Mouse (Mus musculus) embryo, embryonic 10 days (tissue): ENCODE data around the gene Dcxr.
"Not testable (repeated sequence)": the region's sequence is repeated elsewhere in the genome, so short reads cannot be mapped to it uniquely, and the experiment has no call there.

Experiments
- DNase-seq: peaks from one replicate; pipeline ENCODE4 v3.0.0-alpha.2; 2015; ENCODE audit warnings: low spot score

Dcxr gene

DNA sequence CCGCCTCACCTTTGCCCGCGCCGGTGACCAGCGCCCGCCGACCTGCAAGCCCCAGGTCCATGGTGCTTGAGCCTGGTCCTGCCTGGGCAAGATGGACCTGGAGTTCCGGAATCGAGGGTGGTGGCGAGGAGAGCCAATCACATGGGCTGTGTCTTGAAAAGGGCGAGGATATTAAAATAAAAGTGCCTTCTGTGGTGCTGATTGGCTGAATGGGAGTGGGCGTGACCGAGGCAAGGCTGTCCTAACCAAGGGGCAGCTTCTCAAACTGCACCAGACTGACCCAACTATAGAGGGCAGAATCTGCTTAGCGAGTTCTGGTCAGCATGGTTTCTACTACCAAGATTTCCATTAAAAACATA, at the start of gene Dcxr:
Gene Dcxr (minus strand): TSS at position 113 of the 359 bp plus-strand sequence.
- DNase-seq: peak; percentile 96

DNA sequence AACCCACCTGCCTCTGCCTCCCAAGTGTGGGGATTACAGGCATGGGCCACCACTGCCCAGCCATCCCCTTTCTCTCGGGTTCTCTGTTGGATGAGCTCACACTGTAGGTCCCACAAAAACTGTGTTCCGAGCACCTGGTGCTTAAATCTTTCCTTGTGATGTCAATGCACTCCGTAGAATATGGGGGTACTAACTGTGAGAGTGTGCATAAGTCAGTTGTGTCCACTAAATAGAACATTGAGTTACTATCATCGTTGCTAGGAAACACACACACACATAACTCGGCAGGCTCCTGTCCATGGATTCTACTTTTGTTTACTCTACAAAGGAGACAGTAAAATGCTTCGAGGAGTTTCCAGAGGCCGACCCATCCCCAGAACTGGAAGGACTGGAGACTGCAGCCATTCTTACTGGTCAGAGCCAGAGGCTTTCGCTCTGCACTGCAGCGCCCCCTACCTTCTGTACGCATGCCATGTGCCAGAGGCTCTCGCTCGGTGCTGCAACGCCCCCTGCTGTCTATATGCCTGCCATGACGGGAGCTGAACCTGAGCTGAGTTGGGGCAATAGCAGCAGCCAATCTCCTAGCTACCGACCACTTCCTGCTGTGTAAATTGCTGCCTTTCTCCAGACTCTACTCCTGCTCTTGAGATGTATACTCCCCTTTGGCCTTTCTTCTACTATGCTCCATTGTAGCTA, 48.8 kb upstream of the Dcxr start:
- peak; percentile 96 for DNase-seq

DNA sequence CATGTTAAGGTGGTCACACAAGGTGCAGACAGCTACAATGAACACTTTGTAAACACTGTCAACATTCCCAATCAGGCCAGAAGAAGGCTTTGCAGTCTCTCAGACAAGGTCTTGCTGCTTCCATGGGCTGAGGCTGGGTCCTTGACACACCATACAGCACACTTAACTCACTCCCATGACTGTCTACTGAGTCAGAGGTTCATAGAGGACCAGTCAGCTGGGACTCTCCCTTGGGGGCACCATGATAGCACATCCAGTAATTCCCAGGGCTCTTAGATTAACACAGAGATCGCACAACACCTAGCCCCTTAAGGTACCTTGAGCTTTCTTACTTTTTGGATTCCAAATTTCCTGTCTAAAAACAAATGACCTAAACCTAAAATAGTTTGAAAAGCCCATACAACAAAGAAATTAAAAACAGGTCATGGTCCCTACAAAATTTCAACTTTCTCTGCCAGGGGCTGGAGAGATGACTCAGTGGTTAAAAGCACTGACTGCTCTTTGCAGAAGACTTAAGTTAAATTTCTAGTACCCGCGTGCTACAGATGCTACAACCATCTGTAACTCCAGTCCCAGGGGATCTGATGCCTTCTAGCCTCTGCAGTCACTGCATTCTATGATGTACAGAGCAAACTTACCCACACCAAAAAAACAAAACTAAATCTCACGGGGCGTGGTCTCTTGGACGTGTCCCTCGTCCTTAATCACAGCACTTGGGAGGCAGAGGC, 46.5 kb upstream of the Dcxr start:
- DNase-seq: no peak

DNA sequence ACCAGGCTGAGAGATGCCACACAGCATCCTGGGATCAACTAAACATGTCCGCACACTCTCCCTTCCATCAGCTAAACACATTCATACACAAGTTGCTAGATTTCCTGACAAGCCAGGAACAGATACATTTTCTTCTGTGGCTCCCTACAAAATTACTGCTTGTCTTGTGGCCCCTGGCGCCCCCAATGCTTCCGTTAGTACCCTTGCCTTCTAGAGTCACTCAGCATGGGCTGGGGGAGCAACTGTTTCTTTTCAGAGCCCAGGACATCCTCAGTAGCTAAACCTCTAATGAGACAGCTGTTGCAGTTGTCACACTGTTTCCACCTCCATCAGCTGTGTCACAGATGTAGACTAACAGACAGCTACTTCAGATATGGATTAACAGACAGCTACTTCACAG, 45.7 kb upstream of the Dcxr start:
- no peak for DNase-seq

DNA sequence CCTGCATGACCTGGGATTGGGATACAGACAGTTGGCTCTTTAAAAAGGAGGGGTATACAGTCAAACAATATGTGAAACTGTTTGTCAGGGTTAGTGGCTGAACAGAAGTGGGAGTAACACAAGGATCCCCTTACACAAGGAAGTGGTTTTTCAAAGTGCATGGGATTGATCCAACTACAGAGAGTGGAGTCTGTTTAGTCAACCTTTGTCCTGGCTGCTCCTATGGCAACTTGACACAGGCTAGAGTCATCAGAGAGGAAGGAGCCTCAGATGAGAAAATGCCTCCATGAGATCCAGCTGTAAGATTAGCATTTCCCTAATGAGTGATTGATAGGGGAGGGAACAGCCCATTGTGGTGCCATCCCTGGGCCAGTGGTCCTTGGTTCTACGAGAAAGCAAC, 41.1 kb upstream of the Dcxr start:
- DNase-seq: no peak

DNA sequence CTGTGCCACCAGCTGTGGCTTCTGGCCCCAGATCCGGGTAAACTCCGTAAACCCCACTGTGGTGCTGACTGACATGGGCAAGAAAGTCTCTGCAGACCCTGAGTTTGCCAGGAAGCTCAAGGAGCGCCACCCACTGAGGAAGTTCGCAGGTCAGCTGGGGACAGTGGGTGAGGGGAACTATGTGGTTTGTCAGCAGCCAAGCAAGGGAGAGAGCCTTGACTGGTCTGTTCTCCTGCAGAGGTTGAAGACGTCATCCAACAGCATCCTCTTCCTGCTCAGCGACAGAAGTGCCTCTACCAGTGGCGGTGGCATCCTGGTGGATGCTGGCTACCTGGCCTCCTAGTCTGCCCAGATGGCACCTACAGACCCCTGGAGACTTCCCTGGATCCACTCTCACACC, 39.9 kb upstream of the Dcxr start:
- not testable (repeated sequence) for DNase-seq

DNA sequence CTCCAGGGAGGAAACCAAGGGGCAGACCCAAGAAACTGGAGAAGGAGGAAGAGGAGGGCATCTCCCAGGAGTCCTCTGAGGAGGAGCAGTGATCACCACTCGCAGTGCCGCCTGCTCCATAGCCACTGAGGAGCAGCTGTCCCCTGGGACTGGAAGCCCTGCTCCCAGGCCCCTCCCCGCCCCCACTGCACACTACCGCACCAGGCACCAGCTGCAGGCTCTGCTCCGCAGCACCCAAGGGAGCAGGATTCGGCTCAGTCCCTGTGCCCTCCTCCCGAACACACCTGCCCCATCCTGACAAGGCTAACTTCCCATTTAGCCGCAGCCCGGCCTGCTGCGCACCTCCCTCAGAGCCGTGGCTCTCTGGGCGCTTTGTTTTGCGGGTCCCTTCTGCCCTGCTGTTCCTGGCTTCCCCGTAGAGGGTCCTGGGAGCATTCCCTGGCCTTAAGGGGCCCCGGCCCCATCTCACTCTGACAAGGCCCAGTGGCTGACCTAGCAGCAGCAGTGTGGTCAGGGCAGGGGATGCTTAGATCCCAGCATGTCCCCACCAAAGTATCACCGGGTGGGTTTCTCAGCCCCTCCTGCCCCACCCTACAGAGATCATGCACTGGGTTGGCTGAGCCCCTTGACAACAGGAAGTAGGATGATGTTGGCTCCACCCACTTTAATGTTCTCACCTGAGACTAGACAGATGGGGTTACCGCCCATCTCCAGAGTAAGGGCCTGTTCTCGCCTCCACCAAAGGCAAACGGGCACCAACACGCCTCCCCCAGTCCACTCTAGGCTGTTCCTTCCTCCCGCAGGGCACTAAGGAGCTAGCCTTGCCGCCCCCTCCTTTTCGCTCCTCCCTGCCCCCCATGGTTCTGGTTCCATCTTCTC, 36.3 kb upstream of the Dcxr start:
- DNase-seq: not testable (repeated sequence)

DNA sequence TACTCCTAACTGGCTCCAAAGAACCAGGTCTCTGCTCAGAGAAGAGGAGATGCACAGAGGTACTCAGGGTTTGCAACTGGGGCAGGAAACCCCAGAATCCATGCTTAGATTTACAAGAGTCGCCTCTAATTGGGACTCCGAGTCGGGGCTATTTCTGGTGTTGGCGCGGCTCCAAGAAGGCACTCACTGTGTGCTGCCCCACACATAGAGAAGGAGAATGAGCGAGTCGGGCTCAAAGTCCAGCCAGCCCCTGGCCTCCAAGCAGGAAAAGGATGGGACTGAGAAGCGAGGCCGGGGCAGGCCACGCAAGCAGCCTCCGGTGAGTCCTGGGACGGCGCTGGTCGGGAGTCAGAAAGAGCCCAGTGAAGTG, 35.6 kb upstream of the Dcxr start, which contains the start of gene Hmga1b:
Gene Hmga1b (plus strand): TSS at position 123 of the 370 bp plus-strand sequence.
- DNase-seq: not testable (repeated sequence)

DNA sequence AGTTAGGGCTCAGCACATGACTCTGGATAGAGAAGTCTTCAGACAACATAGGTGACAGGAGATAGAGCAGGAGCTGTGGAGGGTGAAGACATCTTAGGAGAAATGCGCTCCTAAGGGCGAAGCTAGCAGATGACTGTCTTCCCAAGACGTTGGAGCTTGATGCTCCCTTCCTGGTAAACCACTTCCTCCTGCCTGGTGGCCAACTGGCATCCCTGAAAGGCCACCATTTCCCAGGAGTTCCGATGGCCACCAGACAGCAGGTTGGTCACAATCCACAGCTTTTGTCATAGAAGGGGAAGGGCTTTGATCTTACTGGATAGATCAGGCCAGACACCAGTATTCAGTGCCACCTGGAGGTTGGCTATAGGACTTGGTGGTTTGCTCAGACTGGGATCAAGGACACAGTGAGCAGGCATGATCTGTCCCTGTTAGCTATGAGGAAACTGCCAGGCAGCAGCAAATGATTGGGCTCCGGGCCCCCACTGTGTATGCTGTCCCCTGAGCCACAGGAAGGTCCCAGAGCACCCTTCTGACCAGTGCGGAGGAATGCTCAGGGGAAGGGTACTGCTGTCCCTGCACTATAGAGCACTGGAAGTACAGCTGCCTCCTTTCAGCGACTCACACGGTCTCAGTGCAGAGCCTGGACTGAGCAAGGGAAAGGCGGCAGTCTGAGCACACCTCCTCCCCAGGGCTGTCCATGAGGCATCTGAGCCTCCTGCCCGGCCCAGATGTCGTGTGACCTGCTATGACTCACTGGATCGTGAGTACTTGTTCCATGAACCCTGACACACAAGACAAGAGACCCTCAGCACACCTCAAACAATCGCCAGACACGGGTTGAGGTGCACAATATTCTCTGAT, 35.0 kb upstream of the Dcxr start:
- no peak for DNase-seq

DNA sequence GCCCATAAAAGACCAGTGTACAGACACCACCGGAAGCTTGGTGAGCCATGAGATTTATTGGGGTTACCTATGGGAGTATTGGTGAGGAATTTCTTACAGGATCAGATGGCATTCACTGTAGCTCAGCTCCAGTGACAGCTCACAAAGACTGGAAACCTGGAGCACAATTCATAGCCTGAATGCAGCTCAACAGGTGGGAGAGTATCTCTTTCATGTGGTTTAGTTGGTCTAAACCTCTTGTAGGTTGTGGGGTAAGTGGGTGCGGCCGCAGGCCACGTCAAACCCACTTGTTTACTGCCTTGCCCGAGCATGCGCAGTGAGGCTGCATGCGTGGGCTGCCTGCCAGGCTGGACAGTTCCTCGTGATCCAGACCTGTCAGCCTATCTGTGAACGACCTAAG, 33.2 kb upstream of the Dcxr start:
- no peak for DNase-seq

DNA sequence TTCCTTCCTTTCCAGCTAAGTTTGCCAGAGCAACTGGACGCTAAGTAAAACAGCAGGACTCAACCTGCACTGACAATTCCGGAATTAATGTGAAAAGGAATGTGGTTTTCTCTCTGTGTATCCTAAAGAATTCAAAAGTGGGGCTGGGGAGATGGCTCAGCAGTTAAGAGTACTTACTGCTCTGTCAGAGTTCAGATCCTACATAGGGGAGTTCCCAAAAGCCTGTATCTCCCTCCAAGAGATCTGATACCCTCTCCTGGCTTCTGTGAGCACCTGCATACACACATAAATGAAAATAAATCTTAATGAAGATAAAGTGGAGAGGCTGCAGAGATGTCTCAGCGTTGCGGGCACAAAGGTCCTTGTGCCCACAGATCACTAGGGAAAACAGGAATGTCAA, 24.5 kb upstream of the Dcxr start:
- DNase-seq: no peak

DNA sequence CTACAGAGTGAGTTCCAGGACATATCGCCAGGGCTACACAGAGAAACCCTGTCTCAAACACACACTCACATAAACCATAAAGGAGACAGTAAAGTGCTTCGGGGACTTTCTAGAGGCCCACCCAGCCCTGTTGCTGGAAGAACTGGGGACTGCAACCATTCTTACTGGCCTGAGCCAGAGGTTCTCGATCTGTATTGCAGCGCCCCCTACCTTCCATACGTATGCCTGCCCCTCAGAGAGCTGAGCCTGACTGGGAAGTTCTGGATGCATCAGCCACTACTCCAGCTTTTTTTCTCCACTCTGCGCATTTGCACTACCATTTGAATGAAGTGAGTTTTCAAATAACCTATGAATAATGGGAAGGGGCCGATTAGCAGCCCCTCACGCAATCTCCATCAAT, 22.3 kb upstream of the Dcxr start:
- peak; percentile 32 for DNase-seq

DNA sequence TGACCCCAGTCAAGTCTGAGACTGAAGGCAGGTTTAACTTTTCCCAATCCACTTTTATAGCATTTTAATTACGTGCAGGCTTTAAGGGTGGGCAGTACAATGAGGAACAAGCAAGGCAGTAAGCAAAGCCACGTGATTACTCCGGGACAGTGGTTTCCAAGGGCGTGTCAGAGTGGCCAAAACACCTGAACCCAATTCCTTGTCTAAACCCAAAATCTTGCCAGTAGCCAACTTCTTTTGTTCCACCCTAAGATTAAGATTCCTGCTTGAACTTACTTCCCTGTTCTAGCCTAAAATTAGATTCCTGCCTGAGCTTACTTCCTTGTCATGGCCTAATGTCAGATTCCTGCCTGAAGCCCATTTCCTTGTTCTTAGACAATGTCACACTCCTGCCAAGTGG, 20.9 kb upstream of the Dcxr start:
- DNase-seq: no peak

DNA sequence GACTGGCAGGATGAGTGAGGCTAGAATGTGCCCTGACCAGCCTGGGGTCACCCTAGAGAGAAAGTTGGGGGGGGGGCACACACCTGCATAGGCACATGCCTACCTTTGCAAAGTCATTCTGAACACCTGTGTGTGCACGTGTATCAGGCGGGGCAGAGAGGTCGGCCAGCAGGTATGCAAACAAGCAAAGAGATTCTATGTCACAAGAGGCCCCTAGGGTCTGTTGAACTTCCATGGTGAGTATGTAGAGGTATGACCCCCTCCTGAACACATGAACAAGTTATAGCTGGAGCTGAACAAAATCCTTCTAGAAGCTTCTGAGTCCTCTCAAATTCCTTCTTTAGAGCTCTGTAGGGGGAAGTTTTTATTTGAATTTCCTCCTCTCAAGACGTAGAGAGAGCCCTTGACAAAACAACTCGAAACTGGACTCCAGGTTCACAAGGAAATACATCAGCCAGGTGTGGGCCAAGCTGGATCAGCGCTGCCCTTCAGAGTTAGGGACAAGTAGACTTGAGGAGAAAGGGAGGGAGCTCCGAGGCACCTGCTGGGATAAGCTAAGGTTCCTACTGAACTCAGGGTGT, 17.1 kb upstream of the Dcxr start:
- DNase-seq: no peak

DNA sequence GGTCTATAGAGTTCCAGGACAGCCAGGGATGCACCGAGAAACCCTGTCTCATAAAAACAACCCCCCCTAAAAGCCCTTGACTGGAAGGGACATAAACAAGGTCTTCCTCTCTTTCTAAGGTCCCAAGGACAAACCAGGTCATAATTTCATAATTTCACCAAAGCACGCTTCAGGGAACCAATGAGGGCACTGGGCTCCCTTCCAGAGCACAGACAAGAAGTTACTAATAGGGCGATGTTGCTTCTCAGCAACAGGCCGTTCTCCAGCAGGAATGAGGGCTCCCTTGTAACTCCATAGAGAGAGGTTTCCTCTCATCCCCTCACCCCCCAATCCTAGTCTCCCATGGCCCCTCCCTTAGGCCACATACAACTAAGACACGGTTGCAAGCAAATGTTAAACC, 13.9 kb upstream of the Dcxr start:
- DNase-seq: no peak

DNA sequence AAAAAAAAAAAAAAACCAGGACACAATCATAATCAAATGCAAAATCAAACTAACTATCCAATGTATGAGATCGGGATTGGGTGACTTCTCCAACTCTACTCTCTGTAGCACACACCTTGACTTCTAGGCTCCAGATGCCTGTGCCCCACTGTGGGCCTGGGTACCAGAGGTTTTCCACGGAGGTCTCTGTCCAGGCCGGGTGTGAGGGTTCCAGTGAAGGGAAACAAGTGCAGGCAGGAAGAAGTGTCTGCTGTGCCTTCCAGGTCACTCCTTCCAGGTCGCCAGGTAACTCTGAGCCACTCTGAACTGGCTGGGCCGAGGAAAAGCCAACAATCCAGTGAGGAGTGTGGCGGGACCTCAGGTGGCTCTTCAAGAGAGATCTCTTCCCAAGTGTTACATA, 9.3 kb upstream of the Dcxr start:
- DNase-seq: no peak

DNA sequence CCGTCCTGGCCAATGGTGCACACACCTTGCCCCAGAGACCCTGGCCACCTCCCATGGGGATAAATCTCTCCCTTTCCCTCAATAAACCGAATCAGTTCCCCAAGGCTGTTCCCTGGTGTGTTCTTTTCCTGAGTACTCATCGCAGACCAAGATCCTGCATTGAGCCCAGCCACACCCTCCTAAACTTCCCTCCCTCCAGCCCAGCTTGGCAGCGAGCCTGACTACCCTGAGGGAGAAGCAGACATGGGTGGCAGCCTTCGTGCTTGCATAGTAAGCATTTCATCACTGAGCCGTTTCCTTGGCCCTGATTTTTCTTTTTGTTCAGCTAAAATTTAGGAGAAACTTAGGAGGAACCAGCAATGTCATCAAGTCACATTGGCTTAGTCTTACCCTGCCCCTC, 6.4 kb upstream of the Dcxr start:
- no peak for DNase-seq

DNA sequence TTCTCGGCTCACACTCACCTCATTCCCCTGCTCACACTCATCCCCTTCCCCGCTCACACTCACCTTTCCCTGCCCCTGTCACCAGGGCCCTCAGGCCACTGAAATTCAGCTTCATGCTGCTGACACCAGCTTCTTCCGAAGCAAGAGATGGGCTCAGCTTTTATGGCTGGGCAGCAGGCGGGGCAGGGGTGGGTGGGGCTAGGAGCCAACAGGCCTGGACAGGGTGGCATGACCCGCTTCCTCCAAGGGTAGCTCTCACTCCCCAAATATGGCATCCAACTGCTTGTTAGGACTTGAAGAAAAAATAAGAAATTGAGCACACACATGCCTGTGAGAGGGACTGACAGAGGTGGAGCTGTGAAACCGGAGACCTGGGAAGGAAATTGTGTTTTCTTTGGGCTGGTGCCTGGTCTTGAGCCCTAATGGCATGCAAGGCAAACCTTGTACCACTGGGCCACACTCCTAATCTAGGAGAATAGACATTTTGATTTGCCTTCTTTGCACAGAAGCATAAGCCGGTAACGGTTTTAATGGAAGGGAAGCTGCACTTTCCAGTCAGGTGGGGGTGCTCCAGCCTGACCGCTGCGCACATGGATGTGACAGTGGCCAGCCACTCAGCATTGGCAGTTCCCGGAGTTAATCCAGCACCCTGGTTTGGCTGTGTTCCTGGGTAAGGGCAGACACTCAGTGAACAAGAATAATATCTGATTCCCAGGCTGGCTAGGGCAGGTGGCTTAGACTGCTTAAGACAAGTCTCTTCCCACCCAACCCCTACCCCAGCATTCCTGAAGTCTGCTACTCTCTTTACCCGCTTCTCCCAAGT, 5.0 kb upstream of the Dcxr start, which contains the start of gene Cbr2:
Gene Cbr2 (minus strand): TSS at position 257 of the 823 bp plus-strand sequence.
- no peak for DNase-seq

DNA sequence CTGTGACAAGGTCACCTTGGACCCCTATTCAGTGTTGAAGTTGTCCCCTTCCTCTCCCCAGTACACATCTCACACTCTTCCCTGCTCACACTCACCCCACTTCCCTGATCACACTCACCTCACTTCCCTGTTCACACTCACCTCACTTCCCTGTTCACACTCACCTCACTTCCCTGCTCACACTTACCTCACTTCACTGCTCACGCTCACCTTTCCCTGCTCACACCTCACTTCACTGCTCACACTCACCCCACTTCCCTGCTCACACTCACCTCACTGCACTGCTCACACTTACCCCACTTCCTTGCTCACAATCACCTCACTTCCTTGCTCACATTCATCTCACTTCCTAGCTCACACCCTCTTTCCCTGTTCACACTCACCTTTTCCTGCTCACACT, 4.3 kb upstream of the Dcxr start:
- no peak for DNase-seq

DNA sequence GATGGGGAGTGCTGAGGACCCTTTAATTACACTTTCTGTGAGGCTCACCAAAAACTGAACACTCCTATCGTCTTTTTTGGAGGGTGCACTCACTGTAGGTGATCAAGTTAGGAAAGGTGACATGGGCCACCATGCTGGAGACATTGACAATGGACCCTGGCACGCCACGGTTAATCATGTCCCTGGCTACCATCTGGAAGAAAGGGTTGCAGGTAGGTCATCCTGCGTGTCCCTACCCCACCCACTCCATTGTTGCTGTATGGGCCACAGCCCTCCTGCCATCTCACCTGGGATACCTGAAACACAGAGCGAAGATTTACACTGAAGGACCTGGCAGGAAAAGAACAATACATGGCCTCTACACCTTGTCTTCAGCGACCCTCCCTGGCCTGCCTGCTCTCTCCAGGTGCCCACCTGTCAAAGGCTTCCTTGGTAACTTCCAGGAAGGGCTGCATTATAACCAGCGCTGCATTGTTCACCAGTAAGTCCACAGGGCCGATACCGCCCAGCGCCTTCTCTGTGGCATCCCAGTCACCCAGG, 3.3 kb upstream of the Dcxr start:
- no peak for DNase-seq
